Mouse (Mus musculus) heart, embryonic 16.5 days (tissue): ENCODE data around the gene Gk. TPM values are rescaled to one million over a fixed set of nuclear protein-coding genes. Genes with fewer than 3 reads are reported as not detected.

Experiments used
- ATAC-seq: fragments of 200-750 bp; cut with Nextera tagmentation; replicated peaks from 2 replicates; pipeline ENCODE4 v1.8.0; 2017; ENCODE audit warnings: moderate number of reproducible peaks; ENCODE audit not compliant: insufficient read depth, low FRiP score; ENCODE audit errors: extremely low read depth
- H3K27ac ChIP-seq: fragments of 300-500 bp; sonication (generic); 2 replicates; pipeline ENCODE4 v1.5.1; 2014; ENCODE audit warnings: mild to moderate bottlenecking, low read length, control low read depth, moderate library complexity
- H3K27me3 ChIP-seq: fragments of 300-500 bp; sonication (generic); 2 replicates; pipeline ENCODE4 v1.6.1; 2014; ENCODE audit warnings: low read length, mixed read lengths; ENCODE audit not compliant: control insufficient read depth, insufficient read depth
- H3K36me3 ChIP-seq: fragments of 300-500 bp; sonication (generic); 2 replicates; pipeline ENCODE4 v1.6.1; 2014; ENCODE audit not compliant: control insufficient read depth, insufficient read depth
- H3K4me1 ChIP-seq: fragments of 300-500 bp; sonication (generic); 2 replicates; pipeline ENCODE4 v1.6.1; 2014; ENCODE audit warnings: low read length, mixed read lengths; ENCODE audit not compliant: control insufficient read depth, insufficient read depth
- H3K4me2 ChIP-seq: fragments of 300-500 bp; sonication (generic); 2 replicates; pipeline ENCODE4 v1.6.1; 2014; ENCODE audit warnings: low read depth, mild to moderate bottlenecking, control low read depth, low read length
- H3K4me3 ChIP-seq: fragments of 300-500 bp; sonication (generic); 2 replicates; pipeline ENCODE4 v1.5.1; 2014; ENCODE audit warnings: mild to moderate bottlenecking, control low read depth, low read length
- H3K9ac ChIP-seq: fragments of 300-500 bp; sonication (generic); 2 replicates; pipeline ENCODE4 v1.6.1; 2014; ENCODE audit warnings: low read length, control low read depth
- H3K9me3 ChIP-seq: fragments of 300-500 bp; sonication (generic); replicated peaks from 2 replicates; pipeline ENCODE4 v1.6.1; 2016; ENCODE audit warnings: low read length; ENCODE audit not compliant: control insufficient read depth
- WGBS: fragments of 180-500 bp; shearing (Covaris S2); extraction: QIAGEN DNeasy Blood & Tissue Kit; methylation state at CpG from one replicate; pipeline ENCODE4 v1.1.7; 2014; 5-methylcytosine and 5-hydroxymethylcytosine counted together
- polyA plus RNA-seq: library from polyadenylated mRNA; unstranded; fragments of >200 nt; fragmentation: Nextera tagmentation; extraction: Ambion mirVana; gene quantifications from 2 replicates; pipeline ENCODE4 v1.2.1, GENCODE M21; 2015

The Gk gene
- polyA plus RNA-seq, 1 experiment from 2014 or later: 23.2 TPM

DNA sequence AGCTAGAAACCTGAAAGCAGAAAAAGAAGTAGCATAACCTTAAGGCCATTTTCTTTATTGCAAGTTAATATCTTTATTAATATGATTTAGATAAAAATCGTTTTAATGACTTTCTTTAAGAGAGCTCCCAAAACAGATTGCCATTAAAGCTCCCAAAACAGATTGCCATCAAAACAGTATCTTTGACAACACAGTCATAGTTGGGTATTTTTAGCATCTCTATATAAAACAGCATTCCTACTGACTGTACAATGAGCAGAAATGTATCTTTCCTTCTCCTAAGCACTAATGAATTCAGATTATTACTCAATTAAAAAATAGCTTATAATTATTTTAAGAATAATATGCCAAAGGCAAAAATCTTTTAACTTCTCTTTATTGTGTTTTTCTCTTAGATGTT is 94.5 kb downstream of the Gk start:
- no peak overlapping the region for H3K4me3 ChIP-seq
- H3K36me3 ChIP-seq: no peaks in the 10 kb centered on the region
- no peaks in the 10 kb centered on the region for H3K27me3 ChIP-seq
- H3K9me3 ChIP-seq: no peaks in the 10 kb centered on the region
- 26% methylated on average over 1 of the region's 1 CpGs for WGBS
- no peaks in the 10 kb centered on the region for H3K4me1 ChIP-seq
- ATAC-seq: no peak
- H3K9ac ChIP-seq: no peak overlapping the region
- no peak overlapping the region for H3K4me2 ChIP-seq
- no peak overlapping the region for H3K27ac ChIP-seq

DNA sequence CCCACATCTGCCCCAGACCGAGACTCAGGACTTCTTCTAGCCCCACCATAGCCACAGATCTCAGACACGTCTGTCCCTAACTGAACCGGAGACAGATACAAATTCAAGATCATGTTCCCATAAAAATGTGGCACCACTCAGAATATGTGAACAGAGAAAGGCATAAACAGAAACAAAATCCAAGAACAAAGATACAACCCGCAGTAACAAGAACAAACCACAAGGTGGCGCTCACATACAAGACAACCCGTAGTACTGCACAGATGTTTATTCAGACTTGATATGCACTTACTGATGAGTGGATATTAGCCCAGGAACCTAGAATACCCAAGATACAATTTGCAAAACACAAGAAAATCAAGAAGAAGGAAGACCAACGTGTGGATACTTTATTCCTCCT is 99.8 kb downstream of the Gk start:
- Histone ChIP-seq H3K4me2 (no peak overlapping the region), H3K27ac (no peak overlapping the region), H3K9me3 (no peaks in the 10 kb centered on the region), H3K4me3 (no peak overlapping the region), H3K9ac (no peak overlapping the region), H3K36me3 (no peaks in the 10 kb centered on the region), H3K27me3 (no peaks in the 10 kb centered on the region), H3K4me1 (no peaks in the 10 kb centered on the region)
- no peak for ATAC-seq
- 16% methylated on average over 7 of the region's 7 CpGs for WGBS

Other genes with a start within 250 kb of the Gk start
- 3.2 and 3.6 TPM in 2 replicates for gene Tab3, start 202.8 kb downstream of the Gk start, polyA plus RNA-seq
- gene 5430427O19Rik, start 93.5 kb upstream of the Gk start, polyA plus RNA-seq: 0.20 and 0.56 TPM in 2 replicates